Mouse (Mus musculus) small intestine, adult 2 months (tissue): ENCODE measurements around the gene Tnfaip6.

Experiments used
- CTCF ChIP-seq: fragments of 200-500 bp; IDR thresholded peaks from 2 replicates; pipeline ENCODE4 v1.5.1; 2012; ENCODE audit warnings: low read depth, mild to moderate bottlenecking, control low read depth, inconsistent platforms, low read length, moderate library complexity, mixed read lengths; ENCODE audit not compliant: insufficient replicate concordance, insufficient read length; ENCODE audit errors: extremely low read depth
- POLR2A ChIP-seq: fragments of 200-500 bp; IDR thresholded peaks from 2 replicates; pipeline ENCODE4 v1.6.1; 2012; ENCODE audit warnings: low read depth, mild to moderate bottlenecking, control low read depth, inconsistent platforms, low read length, moderate library complexity

DNA sequence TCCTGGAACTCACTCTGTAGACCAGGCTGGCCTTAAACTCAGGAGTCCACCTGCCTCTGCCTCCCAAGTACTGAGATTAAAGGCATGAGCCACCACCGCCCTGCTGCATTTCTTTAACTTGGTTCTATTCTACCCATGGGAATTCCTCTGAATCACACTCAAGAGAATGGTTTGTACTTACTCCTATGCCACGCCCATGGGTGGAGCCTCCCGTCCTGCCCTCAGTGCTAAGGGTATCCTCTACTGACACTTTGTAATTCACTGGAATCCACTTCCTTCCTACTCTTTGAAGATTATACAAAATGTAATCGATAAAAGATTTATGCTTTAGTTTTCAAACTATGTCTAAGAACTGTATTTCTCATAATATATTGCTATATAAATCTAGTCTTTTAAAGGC, 6.3 kb upstream of the Tnfaip6 start:
- TF ChIP-seq CTCF (no peak), POLR2A (no peak)
